Mouse (Mus musculus) heart, adult 9 months (tissue): ENCODE results near the gene Pcsk4.

Experiments used
- DNase-seq, 2 experiments: peaks; one replicate each; pipeline ENCODE4 v3.0.0; 2022; ENCODE audit warnings: low spot score in 2 of 2

The Pcsk4 gene

GRCm38 (mm10) chr10:80271870-80272585 is 57.3 kb downstream of the Pcsk4 start:
- no peak for DNase-seq
